Mouse (Mus musculus): ENCODE data around the gene Brinp3. TPM values are rescaled to one million over a fixed set of nuclear protein-coding genes. Genes with fewer than 3 reads are reported as not detected.

Brinp3 gene
- polyA plus RNA-seq, 1 experiment from 2014 or later, result 3.1 TPM

DNA sequence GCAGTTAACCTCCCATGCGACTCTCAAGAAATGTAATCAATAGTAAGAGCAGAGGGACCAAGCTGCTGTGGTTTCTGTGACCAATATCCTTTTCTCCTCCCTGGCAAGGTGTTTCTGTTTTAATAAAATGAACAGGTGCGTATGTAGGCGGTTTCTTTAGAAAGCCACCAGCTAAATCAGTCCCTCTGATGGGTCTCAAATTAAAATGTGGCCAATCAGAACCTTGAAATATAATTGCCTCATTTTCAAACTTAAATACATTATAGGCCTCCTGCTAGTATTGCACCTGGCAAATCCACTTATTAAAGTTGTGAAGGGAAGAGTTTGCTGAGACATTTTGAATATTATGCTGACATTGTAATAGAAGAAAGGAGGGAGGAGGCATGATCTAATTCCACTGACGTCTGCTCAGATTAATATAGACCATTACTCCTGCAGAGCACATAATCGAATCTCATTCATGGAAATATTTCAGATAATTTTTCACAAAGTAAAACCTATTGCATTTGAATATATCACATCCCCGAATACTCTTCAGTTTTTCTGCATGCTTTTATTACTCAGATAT is 305.5 kb downstream of the Brinp3 start:
- no peaks in the 10 kb centered on the region for H3K9me3 ChIP-seq
- H3K4me1 ChIP-seq, result no peaks in the 10 kb centered on the region
- H3K27ac ChIP-seq, result no peak overlapping the region
- H3K4me3 ChIP-seq, result no peak overlapping the region
- no peak for ATAC-seq (ENCODE audit: insufficient number of reproducible peaks, insufficient read depth, low FRiP score, low TSS enrichment)
- H3K36me3 ChIP-seq, result no peaks in the 10 kb centered on the region
- WGBS, result 81% methylated on average over 6 of the region's 6 CpGs
- no peak overlapping the region for H3K9ac ChIP-seq
- no peaks in the 10 kb centered on the region for H3K27me3 ChIP-seq
- H3K4me2 ChIP-seq (replicated peaks), result no peak overlapping the region

DNA sequence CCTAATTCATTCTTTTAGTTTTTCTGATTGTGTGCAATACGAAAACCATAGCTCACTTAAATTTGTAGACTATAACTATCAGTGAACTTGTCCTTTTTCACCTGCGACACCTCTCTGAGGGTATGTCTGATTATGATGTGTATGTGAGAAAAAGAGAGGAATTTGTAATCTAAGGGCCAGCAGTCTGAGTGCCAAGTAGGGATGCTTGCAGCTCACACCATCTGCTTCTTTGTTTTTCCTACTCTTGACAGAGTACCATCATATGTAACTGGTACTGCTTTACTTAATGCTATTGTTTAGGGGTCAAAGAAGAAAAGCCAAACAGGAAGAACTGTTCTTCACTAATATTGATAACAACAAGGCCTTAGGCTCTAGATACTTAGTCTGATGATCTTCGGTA is 307.3 kb downstream of the Brinp3 start:
- Histone ChIP-seq H3K4me1 (no peaks in the 10 kb centered on the region), H3K4me3 (no peak overlapping the region), H3K9me3 (no peaks in the 10 kb centered on the region), H3K4me2 (replicated peaks) (no peak overlapping the region), H3K27me3 (no peaks in the 10 kb centered on the region), H3K36me3 (no peaks in the 10 kb centered on the region), H3K9ac (no peak overlapping the region), H3K27ac (no peak overlapping the region)
- 85% methylated on average over 3 of the region's 3 CpGs for WGBS
- no peak for ATAC-seq (ENCODE audit: insufficient number of reproducible peaks, insufficient read depth, low FRiP score, low TSS enrichment)

DNA sequence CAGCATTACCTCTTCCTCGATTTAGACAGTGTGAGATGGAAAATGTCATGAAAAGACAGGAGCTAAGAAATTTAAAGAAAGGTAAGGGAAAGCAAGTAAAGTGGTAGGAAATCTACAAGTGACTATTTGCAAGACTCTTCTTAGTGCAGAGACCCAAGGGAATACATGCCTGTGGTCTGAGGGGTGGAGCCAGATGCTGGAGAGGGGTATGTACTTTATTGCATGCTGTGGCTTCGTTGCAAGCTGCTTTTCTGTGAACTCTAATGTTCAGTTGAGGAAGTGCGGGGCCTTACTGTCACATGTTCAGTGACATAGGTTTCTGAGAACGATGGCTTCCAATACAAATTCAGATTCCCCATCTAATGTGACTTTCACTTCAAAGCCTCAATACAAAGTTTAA is 313.2 kb downstream of the Brinp3 start:
- no peaks in the 10 kb centered on the region for H3K9me3 ChIP-seq
- no peak for ATAC-seq (ENCODE audit: insufficient number of reproducible peaks, insufficient read depth, low FRiP score, low TSS enrichment)
- 71% methylated on average over 4 of the region's 4 CpGs for WGBS
- no peak overlapping the region for H3K4me2 ChIP-seq (replicated peaks)
- H3K27ac ChIP-seq, result no peak overlapping the region
- H3K4me3 ChIP-seq, result no peak overlapping the region
- H3K4me1 ChIP-seq, result no peaks in the 10 kb centered on the region
- no peak overlapping the region for H3K9ac ChIP-seq
- no peaks in the 10 kb centered on the region for H3K36me3 ChIP-seq
- H3K27me3 ChIP-seq, result no peaks in the 10 kb centered on the region

DNA sequence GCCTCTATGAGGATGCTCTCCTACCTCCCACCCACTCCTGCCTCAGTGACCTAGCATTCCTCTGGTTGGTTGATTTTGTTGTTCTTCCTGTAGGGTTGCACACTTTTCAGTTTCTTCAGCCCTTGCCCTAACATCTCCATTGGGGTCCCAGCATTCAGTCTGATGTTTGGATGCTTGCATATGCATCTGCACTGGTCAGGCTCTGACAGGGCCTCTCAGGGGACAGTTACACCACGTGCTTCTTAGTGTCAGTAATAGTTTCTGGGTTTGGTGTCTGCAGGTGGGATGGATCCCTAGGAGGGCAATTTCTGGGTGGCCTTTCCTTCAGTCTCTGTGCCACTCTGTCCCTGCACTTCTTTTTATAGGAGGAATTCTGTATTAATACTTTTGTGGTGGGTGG is 339.3 kb downstream of the Brinp3 start:
- H3K4me2 ChIP-seq (replicated peaks), result no peak overlapping the region
- ATAC-seq (ENCODE audit: insufficient number of reproducible peaks, insufficient read depth, low FRiP score, low TSS enrichment), result no peak
- no peak overlapping the region for H3K27ac ChIP-seq
- 11% methylated on average over 1 of the region's 1 CpGs for WGBS
- no peak overlapping the region for H3K4me3 ChIP-seq
- no peaks in the 10 kb centered on the region for H3K9me3 ChIP-seq
- H3K36me3 ChIP-seq, result no peaks in the 10 kb centered on the region
- H3K27me3 ChIP-seq, result no peaks in the 10 kb centered on the region
- H3K4me1 ChIP-seq, result no peaks in the 10 kb centered on the region
- no peak overlapping the region for H3K9ac ChIP-seq

DNA sequence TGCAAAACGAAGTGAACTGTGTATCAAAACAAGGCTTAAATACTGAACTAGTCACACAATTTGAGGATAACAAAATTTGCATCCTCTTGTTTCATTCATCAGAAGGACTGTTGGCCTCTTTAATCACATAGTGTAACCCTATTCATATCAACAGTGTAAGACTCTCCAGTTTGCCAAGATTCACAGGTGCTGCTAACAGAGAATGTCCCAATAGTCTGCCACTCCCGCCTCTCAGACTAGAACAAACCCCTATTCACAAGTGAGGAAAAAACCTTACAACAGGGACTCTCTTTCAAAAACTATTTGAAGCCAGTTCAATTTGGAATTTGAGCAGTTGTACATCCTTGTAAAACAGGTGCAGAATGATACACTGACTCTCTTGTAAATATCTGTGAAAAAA is 349.5 kb downstream of the Brinp3 start:
- Histone ChIP-seq H3K27ac (no peak overlapping the region), H3K9me3 (no peaks in the 10 kb centered on the region), H3K4me3 (no peak overlapping the region), H3K27me3 (no peaks in the 10 kb centered on the region), H3K4me2 (replicated peaks) (no peak overlapping the region), H3K4me1 (no peaks in the 10 kb centered on the region), H3K36me3 (no peaks in the 10 kb centered on the region), H3K9ac (no peak overlapping the region)
- WGBS, result 64% methylated on average over 2 of the region's 2 CpGs
- no peak for ATAC-seq (ENCODE audit: insufficient number of reproducible peaks, insufficient read depth, low FRiP score, low TSS enrichment)

DNA sequence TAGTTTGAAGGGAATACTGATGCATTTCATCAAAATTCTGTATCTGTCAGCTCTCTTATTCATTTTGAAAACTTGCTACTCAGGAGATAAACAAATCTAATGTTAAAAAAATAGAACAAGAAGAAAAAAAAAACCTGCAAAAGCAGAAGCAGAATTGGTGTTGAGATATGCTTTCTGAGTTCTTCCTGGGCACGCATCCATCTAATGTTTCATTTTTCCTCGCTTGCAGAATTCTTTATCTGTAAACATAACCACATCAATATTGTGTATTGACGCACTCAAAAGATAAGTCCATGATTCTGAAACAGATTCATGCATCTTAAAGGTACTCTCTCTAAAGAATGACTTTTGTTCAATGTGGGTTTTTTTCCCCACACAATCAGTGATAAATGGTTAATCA is 354.3 kb downstream of the Brinp3 start:
- Histone ChIP-seq H3K36me3 (no peaks in the 10 kb centered on the region), H3K9ac (no peak overlapping the region), H3K27ac (no peak overlapping the region), H3K9me3 (no peaks in the 10 kb centered on the region), H3K27me3 (no peaks in the 10 kb centered on the region), H3K4me1 (no peaks in the 10 kb centered on the region), H3K4me2 (replicated peaks) (no peak overlapping the region), H3K4me3 (no peak overlapping the region)
- no peak for ATAC-seq (ENCODE audit: insufficient number of reproducible peaks, insufficient read depth, low FRiP score, low TSS enrichment)
- WGBS, result 87% methylated on average over 3 of the region's 3 CpGs

DNA sequence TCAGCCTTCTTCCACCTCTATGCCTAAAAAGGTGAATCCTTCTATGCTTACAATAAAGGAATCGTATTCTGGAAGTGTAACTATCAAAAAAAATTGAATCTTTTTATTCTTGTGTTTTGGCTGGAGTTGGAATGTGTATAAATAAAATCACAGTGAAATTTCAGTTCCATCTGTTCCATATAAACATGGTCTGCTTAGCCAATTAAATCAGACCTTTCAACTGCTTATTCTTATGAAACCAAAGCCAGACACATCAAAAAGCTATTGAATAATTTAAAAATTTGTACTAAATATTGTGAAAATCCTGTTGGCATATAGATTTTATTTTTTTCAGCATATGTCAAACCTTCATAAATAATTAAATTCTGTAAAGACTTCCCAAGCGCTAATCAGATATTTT is 355.6 kb downstream of the Brinp3 start:
- H3K27ac ChIP-seq, result no peak overlapping the region
- H3K9ac ChIP-seq, result no peak overlapping the region
- no peak for ATAC-seq (ENCODE audit: insufficient number of reproducible peaks, insufficient read depth, low FRiP score, low TSS enrichment)
- H3K4me2 ChIP-seq (replicated peaks), result no peak overlapping the region
- H3K9me3 ChIP-seq, result no peaks in the 10 kb centered on the region
- H3K36me3 ChIP-seq, result no peaks in the 10 kb centered on the region
- no peaks in the 10 kb centered on the region for H3K27me3 ChIP-seq
- H3K4me1 ChIP-seq, result no peaks in the 10 kb centered on the region
- H3K4me3 ChIP-seq, result no peak overlapping the region
- whole genome bisulfite sequencing, result 64% methylated on average over 2 of the region's 2 CpGs

DNA sequence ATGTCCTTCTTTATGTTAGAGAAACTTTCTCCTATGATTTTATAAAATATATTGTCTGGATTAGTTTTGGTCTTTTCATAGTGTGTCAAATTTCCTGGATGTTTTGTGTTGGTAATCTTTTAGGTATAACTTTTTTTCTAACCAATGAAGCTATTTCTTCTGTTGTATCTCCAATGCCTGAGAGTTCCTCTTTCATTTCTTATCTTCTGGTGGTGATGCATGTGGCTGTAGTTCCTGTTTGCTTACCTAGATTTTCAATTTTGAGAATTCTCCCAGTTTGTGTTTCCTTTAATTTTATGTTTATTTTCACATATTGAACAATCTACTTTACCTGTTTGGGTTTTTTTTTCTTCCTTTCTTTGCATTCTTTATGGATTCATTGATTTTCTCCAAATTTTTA is 404.1 kb downstream of the Brinp3 start:
- Histone ChIP-seq H3K9me3 (no peaks in the 10 kb centered on the region), H3K27ac (no peak overlapping the region), H3K4me3 (no peak overlapping the region), H3K4me1 (no peaks in the 10 kb centered on the region), H3K9ac (no peak overlapping the region), H3K27me3 (no peaks in the 10 kb centered on the region), H3K4me2 (replicated peaks) (no peak overlapping the region), H3K36me3 (no peaks in the 10 kb centered on the region)
- no peak for ATAC-seq (ENCODE audit: insufficient number of reproducible peaks, insufficient read depth, low FRiP score, low TSS enrichment)

DNA sequence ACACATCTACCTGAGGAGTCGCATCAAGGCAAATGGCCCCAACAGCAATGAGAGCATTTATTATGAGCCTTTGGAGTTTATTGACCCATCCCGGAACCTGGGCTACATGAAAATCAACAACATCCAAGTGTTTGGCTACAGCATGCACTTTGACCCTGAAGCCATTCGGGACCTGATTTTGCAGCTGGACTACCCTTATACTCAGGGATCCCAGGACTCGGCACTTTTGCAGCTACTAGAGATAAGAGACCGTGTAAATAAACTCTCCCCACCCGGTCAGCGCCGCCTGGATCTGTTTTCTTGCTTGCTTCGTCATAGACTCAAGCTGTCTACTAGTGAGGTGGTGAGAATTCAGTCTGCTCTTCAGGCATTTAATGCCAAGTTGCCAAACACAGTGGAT is 407.1 kb downstream of the Brinp3 start:
- H3K4me1 ChIP-seq, result no peaks in the 10 kb centered on the region
- H3K36me3 ChIP-seq, result no peaks in the 10 kb centered on the region
- H3K27ac ChIP-seq, result no peak overlapping the region
- H3K27me3 ChIP-seq, result no peaks in the 10 kb centered on the region
- H3K9me3 ChIP-seq, result no peaks in the 10 kb centered on the region
- 71% methylated on average over 9 of the region's 9 CpGs for WGBS
- H3K4me2 ChIP-seq (replicated peaks), result no peak overlapping the region
- no peak overlapping the region for H3K9ac ChIP-seq
- ATAC-seq (ENCODE audit: insufficient number of reproducible peaks, insufficient read depth, low FRiP score, low TSS enrichment), result no peak
- H3K4me3 ChIP-seq, result no peak overlapping the region

DNA sequence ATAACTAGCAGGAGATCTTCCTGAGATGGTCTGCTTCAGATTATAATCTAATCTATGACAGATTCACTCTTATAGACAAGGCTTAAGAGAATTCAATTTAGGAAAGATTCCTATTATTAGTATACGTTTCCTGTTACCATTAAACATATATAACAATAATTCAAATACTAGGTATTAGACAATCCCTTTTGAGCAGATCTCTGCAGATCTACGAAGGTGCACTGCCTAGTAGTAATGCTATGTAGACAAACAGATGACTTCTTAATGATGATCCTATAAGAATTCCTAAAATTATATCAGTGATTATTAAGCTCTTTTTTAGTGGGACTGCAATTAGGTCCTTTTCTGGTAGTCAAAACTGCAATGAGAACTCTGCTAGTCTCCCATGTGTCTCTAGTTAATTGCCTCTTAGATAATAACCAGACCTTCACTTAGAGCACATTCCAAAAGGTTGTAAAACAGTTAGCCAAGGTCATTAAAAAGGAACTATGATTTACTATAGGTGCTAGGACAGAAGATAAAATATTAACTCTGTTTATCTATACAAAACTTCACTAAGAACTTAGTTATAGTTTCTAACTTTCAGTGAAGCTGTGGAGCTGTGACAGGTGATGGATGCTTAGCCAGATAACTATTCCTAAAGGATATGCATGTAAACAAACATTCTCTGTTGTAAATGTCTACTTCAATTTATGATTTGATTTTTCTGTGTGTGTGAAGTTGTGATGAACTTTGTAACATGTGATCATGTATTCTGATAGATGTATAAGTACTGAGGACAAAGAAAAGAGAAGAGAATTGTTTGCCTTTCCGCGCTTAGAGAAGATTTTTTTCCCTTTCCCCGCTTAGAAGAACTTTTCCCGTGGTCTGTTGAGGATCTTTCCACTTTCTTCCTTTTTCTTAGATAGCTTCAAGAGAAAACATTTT is 445.2 kb downstream of the Brinp3 start:
- Histone ChIP-seq H3K4me2 (replicated peaks) (no peak overlapping the region), H3K4me1 (no peaks in the 10 kb centered on the region), H3K9ac (no peak overlapping the region), H3K27me3 (no peaks in the 10 kb centered on the region), H3K27ac (no peak overlapping the region), H3K36me3 (no peaks in the 10 kb centered on the region), H3K4me3 (no peak overlapping the region), H3K9me3 (no peaks in the 10 kb centered on the region)
- no peak for ATAC-seq (ENCODE audit: insufficient number of reproducible peaks, insufficient read depth, low FRiP score, low TSS enrichment)
- WGBS, result 88% methylated on average over 6 of the region's 6 CpGs
